ENCODE assay signal across 1 mouse cellular context in genomic region chr5:110770448-110771158, GRCm38 (mm10).
TF ChIP-seq lines count a peak whose summit lies in the region.

TSS of gene Ep400 (minus strand) at chr5:110770717.

TF ChIP-seq in CH12.LX, 34 proteins besides CTCF, POLR2A, EP300 and RAD21 (continued from another document):
- TF ChIP-seq MEF2A (IDR thresholded peaks at IDR 0.05; ENCODE audit: borderline replicate concordance, low read depth, low read length) (peak; percentile 56), ZMIZ1 (IDR thresholded peaks at IDR 0.05; ENCODE audit: low read depth, low read length) (peak; percentile 91), SMC3 (IDR thresholded peaks at IDR 0.05; ENCODE audit: low read depth, low read length) (peak; percentile 47), ZNF384 (IDR thresholded peaks at IDR 0.05; ENCODE audit: low read depth, low read length) (no peak), ELF1 (IDR thresholded peaks at IDR 0.05; ENCODE audit: low read depth, low read length) (peak; percentile 99), MAFK (IDR thresholded peaks at IDR 0.05; ENCODE audit: insufficient replicate concordance, low read length) (no peak), JUND (conservative IDR thresholded peaks at IDR 0.05; ENCODE audit: low read depth, low read length) (no peak), SIN3A (IDR thresholded peaks at IDR 0.05; ENCODE audit: low read length) (peak; percentile 92; the same call in 1 of the 2 replicates), TBP (conservative IDR thresholded peaks at IDR 0.05; ENCODE audit: low read depth, low read length) (0 out of 2 replicates have a peak, but pooled peaks have one; percentile 38), GABPA (IDR thresholded peaks at IDR 0.05; ENCODE audit: insufficient replicate concordance, low read depth, low read length) (peak; percentile 16; the same call in 1 of the 2 replicates), JUN (IDR thresholded peaks at IDR 0.05; ENCODE audit: insufficient read depth, low read depth, low read length) (no peak), MXI1 (IDR thresholded peaks at IDR 0.05; ENCODE audit: low read depth, low read length) (peak; percentile 79)
TF ChIP-seq in CH12.LX: peak in this region for 19.
